Mouse (Mus musculus) embryonic facial prominence, embryonic 12.5 days (tissue): ENCODE measurements around the gene Gm7876. TPM values are rescaled to one million over a fixed set of nuclear protein-coding genes. Genes with fewer than 3 reads are reported as not detected.
"Not testable (repeated sequence)": the region's sequence is repeated elsewhere in the genome, so short reads cannot be mapped to it uniquely, and the experiment has no call there.

Experiments used
- ATAC-seq: fragments of 200-750 bp; cut with Nextera tagmentation; 2 replicates; pipeline ENCODE4 v1.8.0; 2017; ENCODE audit not compliant: insufficient number of reproducible peaks, insufficient read depth, low FRiP score, low TSS enrichment
- H3K27ac ChIP-seq: fragments of 300-500 bp; sonication (generic); 2 replicates; pipeline ENCODE4 v1.5.1; 2016; ENCODE audit warnings: mild to moderate bottlenecking
- H3K27me3 ChIP-seq: fragments of 300-500 bp; sonication (generic); 2 replicates; pipeline ENCODE4 v1.6.1; 2016; ENCODE audit warnings: mild to moderate bottlenecking, moderate library complexity
- H3K36me3 ChIP-seq: fragments of 300-500 bp; sonication (generic); 2 replicates; pipeline ENCODE4 v1.6.1; 2016; ENCODE audit warnings: mild to moderate bottlenecking
- H3K4me1 ChIP-seq: fragments of 300-500 bp; sonication (generic); 2 replicates; pipeline ENCODE4 v1.6.1; 2016
- H3K4me2 ChIP-seq: fragments of 300-500 bp; sonication (generic); replicated peaks from 2 replicates; pipeline ENCODE4 v1.6.1; 2016; ENCODE audit warnings: mild to moderate bottlenecking, moderate library complexity
- H3K4me3 ChIP-seq: fragments of 300-500 bp; sonication (generic); 2 replicates; pipeline ENCODE4 v1.5.1; 2016; ENCODE audit warnings: mild to moderate bottlenecking
- H3K9ac ChIP-seq: fragments of 300-500 bp; sonication (generic); 2 replicates; pipeline ENCODE4 v1.6.1; 2016; ENCODE audit warnings: mild to moderate bottlenecking, moderate library complexity
- H3K9me3 ChIP-seq: fragments of 300-500 bp; sonication (generic); 2 replicates; pipeline ENCODE4 v1.6.1; 2016; ENCODE audit warnings: mild to moderate bottlenecking, moderate library complexity
- WGBS: fragments of 180-500 bp; shearing (Covaris S2); methylation state at CpG from one replicate; pipeline ENCODE4 v1.1.7; 2016; 5-methylcytosine and 5-hydroxymethylcytosine counted together
- polyA plus RNA-seq: library from polyadenylated mRNA; unstranded; fragments of >200 nt; fragmentation: Nextera tagmentation; extraction: Ambion mirVana; gene quantifications from 2 replicates; pipeline ENCODE4 v1.2.1, GENCODE M21; 2016

Gene Gm7876
- polyA plus RNA-seq, result not detected in 2 replicates

DNA sequence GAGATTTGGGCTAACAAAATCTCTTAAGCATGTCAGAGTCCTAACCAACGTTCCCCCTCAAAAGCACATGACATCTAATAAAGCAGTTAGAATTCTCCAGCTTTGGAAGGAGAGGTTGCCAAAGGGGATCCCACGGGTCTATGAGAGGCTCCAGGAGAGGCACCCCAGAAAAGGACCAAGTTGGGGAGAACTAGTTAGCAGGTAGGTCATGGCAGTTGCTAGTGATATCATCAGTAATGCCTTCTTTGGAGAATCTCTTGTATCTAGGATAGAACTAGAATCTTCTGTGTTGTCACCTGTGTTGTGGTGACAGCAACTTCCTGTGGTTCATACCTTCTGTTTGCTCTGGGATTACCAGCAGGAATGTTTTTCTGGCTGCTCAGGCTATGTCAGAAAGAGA, at the start of gene Gm7876:
TSS of gene Gm7876 (plus strand) at position 301 of the 400 bp plus-strand sequence.
- not testable (repeated sequence) for H3K9me3 ChIP-seq, H3K4me1 ChIP-seq, H3K27me3 ChIP-seq, H3K27ac ChIP-seq, H3K4me3 ChIP-seq, H3K9ac ChIP-seq, H3K4me2 ChIP-seq, H3K36me3 ChIP-seq, ATAC-seq
- WGBS, result 75% methylated on average over 1 of the region's 2 CpGs

GRCm38 (mm10) chr14:4663892-4664291, 45.1 kb upstream of the Gm7876 start, which contains the start of gene Gm3239:
Gene Gm3239 (plus strand): TSS chr14:4664192.
- not testable (repeated sequence) for H3K27me3 ChIP-seq, ATAC-seq, H3K4me3 ChIP-seq, H3K9me3 ChIP-seq, H3K9ac ChIP-seq, H3K4me1 ChIP-seq, H3K27ac ChIP-seq, H3K4me2 ChIP-seq, H3K36me3 ChIP-seq
- WGBS, result no CpG with 5 or more reads among the region's 2 CpGs

DNA sequence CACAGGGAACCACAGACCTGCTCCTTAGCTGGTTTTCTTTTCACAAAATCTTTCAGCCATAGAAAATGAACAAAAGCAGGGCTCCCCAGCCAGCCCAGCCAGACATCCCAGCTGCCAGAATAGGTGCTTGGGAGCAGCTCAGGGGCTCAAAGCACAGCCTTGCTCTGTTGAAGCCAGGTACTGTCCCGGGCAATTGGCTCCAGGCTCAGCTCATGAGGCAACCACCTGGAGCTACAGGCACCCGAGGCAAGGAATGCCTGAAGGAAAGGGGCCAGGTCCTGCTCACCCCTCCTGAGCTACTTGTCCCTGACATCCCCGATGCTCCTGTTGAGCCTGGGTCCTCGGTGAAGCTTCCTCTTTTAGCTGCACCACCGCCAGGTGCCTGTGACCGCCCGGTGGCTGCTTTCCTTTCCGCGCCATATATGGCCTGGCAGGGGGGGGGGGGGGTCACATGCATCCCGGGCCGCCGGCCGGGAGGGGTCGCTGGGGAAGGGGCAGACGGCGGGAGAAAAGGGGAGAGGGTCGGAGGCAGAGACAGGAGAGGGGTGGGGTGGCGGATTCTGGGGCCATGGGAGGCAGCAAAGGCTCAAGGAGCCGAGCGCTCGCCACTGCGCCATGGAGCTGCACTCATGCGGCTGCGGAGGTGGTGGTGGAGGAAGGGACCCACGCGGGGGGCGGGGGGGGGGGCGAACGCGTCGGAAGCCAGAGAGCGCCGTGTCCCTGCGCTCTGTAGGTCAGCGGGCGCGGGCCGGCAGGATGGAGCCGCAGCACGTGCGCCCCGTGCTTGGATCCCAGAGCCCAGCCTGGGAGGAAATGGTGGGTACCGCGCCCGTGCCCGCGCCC, 17.2 kb downstream of the Gm7876 start, which contains the start of gene Gm3252:
TSS of gene Gm3252 (plus strand) at position 738 of the 843 bp plus-strand sequence.
- not testable (repeated sequence) for H3K27ac ChIP-seq, ATAC-seq, H3K36me3 ChIP-seq, H3K4me1 ChIP-seq, H3K9ac ChIP-seq, H3K27me3 ChIP-seq, H3K9me3 ChIP-seq
- Histone ChIP-seq H3K4me3 (peak within 1 kb of the TSS; percentile 28), H3K4me2 (peak within 1 kb of the TSS; percentile 43)
- 2% methylated on average over 10 of the region's 47 CpGs for WGBS

Other genes starting within 250 kb of the Gm7876 start
- gene Gm3182, start 227.5 kb upstream of the Gm7876 start, polyA plus RNA-seq, result not detected in 2 replicates
- not detected in 2 replicates for gene Gm3047, start 153.8 kb upstream of the Gm7876 start, polyA plus RNA-seq
- gene Gm8159, start 76.9 kb upstream of the Gm7876 start, polyA plus RNA-seq, result not detected in 2 replicates
- not detected in 2 replicates for gene Gm3239, start 45.0 kb upstream of the Gm7876 start, polyA plus RNA-seq
- 0.45 and 0.51 TPM in 2 replicates for gene Gm3252, start 17.5 kb downstream of the Gm7876 start, polyA plus RNA-seq
- gene Gm9602, start 67.1 kb downstream of the Gm7876 start, polyA plus RNA-seq, result not detected in 2 replicates
- not detected in 2 replicates for gene Gm3269, start 128.9 kb downstream of the Gm7876 start, polyA plus RNA-seq
- 1.00 and 1.2 TPM in 2 replicates for gene Gm3264, start 146.3 kb downstream of the Gm7876 start, polyA plus RNA-seq
- not detected in 2 replicates for gene Gm3278, start 183.2 kb downstream of the Gm7876 start, polyA plus RNA-seq